Mouse (Mus musculus) fibroblast of lung, adult 2 months (primary cell): ENCODE data around the gene Slx4.
"Not testable (repeated sequence)": the region's sequence is repeated elsewhere in the genome, so short reads cannot be mapped to it uniquely, and the experiment has no call there.

Experiments used
- DNase-seq: peaks from one replicate; pipeline ENCODE4 v3.0.0-alpha.2; 2011; ENCODE audit warnings: low read depth

The Slx4 gene

DNA sequence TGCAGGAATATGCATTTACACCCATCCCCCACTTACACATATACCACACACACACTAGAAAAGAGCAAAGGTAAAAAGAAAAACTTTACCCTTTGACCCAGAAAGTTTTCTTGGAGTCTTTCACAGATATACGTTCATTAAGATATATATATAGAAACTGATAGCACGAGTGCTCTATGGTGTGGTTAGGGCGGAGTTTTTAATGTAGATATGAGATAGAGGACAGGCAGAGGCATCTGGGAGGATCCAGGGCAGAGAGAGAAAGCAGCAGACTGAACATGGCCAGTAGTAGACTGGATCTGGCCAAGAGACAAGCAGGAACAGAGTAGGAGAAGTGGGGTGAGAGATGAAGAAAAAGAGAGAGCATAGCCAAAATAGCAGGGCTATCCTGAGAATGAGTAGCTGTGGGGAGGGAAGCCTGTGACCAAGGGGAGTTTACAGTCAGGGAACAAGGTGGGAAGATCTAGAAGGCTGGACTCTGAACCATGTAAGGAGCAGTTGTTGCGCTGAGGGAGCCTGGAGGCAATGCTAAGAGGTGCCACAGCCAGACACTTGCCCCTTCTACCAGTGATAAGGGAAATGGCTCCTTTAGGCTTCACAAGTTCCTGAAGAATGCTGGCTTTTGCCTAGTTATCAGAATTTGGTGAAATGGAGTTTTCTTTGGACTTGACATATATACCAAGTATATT, 9.5 kb upstream of the Slx4 start:
- DNase-seq: no peak

DNA sequence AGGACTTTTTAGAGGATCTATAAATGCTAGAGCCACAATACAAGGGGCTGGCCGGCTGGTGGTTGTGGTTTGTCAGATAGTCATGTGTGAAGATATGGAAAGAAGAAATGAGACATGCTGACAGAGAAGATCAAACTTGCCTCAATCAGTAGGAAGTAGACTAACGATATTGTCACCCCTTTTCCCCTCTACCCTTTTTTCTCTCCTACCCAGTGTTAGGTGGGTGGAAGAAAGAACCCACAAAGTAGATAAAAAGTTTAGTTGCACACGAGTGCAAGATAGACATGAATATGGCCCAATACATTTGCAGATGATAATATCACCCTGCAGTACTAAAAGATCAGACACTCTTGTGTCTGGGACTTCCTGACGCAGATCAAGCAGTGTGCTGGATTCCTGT, 15.2 kb downstream of the Slx4 start:
- no peak for DNase-seq

DNA sequence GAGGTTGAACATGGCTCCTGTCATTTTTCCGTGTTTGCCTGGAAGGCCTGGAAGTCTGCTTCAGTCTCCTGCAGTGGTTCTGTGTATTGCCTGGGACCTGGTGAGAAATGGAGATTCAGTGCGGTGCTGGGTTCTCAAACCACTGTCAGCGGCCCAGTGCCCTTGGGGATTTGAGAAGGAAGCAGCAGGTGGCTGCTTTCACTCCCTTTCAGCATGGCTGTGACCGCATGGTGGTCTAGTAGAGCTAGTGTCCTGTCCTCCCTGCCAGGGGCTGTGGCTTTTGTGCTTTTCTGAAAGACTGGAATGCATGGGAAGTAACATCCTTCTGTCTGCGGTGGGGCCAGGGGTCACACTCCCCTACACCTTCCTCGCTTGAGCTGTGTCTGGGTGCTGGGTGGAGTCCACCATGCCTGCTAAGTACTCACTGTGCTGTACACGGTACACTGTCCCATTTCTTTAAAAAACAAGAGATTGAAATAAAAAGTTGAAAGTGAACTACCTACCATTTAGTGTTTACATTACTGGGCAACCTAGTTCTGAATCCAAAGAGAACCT, 20.3 kb downstream of the Slx4 start:
- DNase-seq: no peak

DNA sequence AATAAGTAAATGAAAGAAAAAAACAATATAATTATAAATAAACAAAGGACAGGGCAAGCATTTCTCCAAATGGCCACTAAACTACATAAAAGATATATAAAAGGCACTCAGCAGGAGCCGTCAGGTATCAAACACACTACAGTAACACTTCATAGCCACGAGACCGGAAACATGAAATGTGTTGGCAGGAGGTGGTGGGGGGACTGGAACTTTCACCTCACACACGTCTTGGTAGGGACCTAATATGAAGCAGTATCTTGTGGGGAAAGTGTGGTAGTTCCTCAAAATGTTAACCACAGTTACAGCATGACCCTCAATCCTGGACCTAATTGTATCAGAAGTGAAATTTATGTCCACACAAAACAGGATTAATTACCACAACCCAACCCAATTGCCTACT, 21.4 kb downstream of the Slx4 start:
- no peak for DNase-seq

GRCm38 (mm10) chr16:3976712-3977111, 26.9 kb downstream of the Slx4 start:
- no peak for DNase-seq

- DNase-seq: no peak
These were observed 27.3 kb downstream of the Slx4 start, which contains the start of gene Nlrc3 for GRCm38 (mm10) chr16:3976251-3976671. Nlrc3 (minus strand) TSS chr16:3976632.

- no peak for DNase-seq
These were observed 27.9 kb downstream of the Slx4 start for GRCm38 (mm10) chr16:3975658-3976057.

GRCm38 (mm10) chr16:3974456-3974855, 29.1 kb downstream of the Slx4 start:
- not testable (repeated sequence) for DNase-seq

- DNase-seq: no peak
These were observed 38.0 kb downstream of the Slx4 start for GRCm38 (mm10) chr16:3965534-3965933.

- DNase-seq: no peak
These were observed 38.6 kb downstream of the Slx4 start for GRCm38 (mm10) chr16:3964990-3965389.

- peak; percentile 55 for DNase-seq
These were observed 44.3 kb downstream of the Slx4 start for GRCm38 (mm10) chr16:3959261-3959660.

DNA sequence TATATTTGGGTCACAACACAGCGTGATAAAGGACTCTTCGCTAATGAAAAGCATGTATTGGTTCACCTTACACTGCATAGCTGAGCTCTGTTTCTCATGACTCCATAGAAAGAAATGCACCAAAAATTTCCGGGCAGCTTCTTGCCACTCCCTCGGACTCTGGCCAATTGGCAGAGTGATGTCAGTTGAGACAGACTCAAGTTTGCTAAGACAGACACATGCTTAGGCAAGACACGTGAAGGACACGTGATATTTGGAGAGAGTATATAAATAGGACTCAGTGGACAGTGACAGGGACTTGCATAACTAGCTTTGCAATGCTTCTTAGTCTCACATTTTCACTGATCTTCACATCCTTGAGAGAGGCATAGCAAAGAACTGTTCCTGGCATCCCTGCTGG, 47.2 kb downstream of the Slx4 start:
- peak; percentile 74 for DNase-seq

- DNase-seq: no peak
These were observed 52.4 kb downstream of the Slx4 start for GRCm38 (mm10) chr16:3951141-3951540.

DNA sequence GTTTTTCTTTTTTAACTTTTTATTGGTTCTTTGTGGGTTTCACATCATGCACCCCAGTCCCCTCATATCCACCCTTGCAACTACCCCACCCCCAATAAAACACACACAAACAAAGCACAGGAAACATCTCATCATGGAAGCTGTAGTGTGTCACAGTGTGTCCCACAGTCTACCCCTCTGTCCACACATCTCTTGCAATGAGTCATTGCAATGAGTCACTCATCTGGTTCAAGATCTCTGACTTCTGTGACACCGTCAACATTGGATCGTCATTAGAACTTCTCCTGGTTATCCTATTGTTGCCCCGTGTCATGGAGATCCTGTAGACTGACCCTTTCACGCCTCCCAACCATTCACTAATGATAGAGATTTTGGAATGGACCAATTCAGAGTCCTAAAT, 68.9 kb downstream of the Slx4 start:
- no peak for DNase-seq

- DNase-seq: peak; percentile 39
These were observed 69.5 kb downstream of the Slx4 start for GRCm38 (mm10) chr16:3934091-3934490.

GRCm38 (mm10) chr16:3933536-3933935, 70.0 kb downstream of the Slx4 start:
- no peak for DNase-seq

DNA sequence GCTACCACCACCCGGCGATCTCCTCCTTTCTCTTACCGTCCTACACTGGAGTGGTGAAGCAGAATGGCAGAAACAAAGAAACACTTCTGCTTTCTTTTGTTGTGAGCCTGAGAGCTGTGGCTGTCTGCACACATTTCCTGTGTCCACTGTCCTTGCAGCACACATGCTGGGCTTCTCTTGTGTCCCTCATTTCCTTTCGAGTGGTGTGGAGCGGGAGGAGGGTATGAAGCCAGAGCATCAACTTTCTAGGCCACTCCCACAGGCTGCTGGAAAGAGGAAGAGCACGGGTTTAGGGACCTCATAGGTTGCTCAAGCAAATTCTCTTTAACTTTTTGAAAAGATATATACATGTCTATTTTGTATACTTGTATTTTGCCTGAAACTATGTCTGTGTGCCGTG, 74.4 kb downstream of the Slx4 start:
- DNase-seq: no peak
